Mouse (Mus musculus) intestine, embryonic 14.5 days (tissue): Measurements from ENCODE around the gene Syt11. TPM values are rescaled to one million over a fixed set of nuclear protein-coding genes. Genes with fewer than 3 reads are reported as not detected.

Experiments
- polyA plus RNA-seq: library from polyadenylated mRNA; unstranded; fragments of >200 nt; fragmentation: Nextera tagmentation; extraction: Ambion mirVana; gene quantifications from 2 replicates; pipeline ENCODE4 v1.2.1, GENCODE M21; 2014

Syt11 gene
- polyA plus RNA-seq, 1 experiment from 2014 or later = 28.6 TPM

Other genes starting within 250 kb of the Syt11 start
- 19.8 and 23.8 TPM in 2 replicates for gene Mex3a, start 242.8 kb downstream of the Syt11 start, polyA plus RNA-seq
- gene Rab25, start 226.9 kb downstream of the Syt11 start, polyA plus RNA-seq = 55.6 and 56.9 TPM in 2 replicates
- 98.9 and 102 TPM in 2 replicates for gene Lamtor2, start 222.1 kb downstream of the Syt11 start, polyA plus RNA-seq
- gene Ubqln4, start 221.4 kb downstream of the Syt11 start, polyA plus RNA-seq = 59.0 and 60.8 TPM in 2 replicates
- gene Ssr2, start 199.3 kb downstream of the Syt11 start, polyA plus RNA-seq = 290 and 316 TPM in 2 replicates
- gene Arhgef2, start 169.2 kb downstream of the Syt11 start, polyA plus RNA-seq = 87.0 and 98.4 TPM in 2 replicates
- not detected in 2 replicates for gene Rxfp4, start 122.0 kb downstream of the Syt11 start, polyA plus RNA-seq
- gene Khdc4, start 89.4 kb downstream of the Syt11 start, polyA plus RNA-seq = 78.9 and 87.9 TPM in 2 replicates
- 56.4 and 62.1 TPM in 2 replicates for gene Rit1, start 58.3 kb downstream of the Syt11 start, polyA plus RNA-seq
- 14.7 and 14.8 TPM in 2 replicates for gene Gon4l, start 60.1 kb upstream of the Syt11 start, polyA plus RNA-seq
- gene Msto1, start 138.8 kb upstream of the Syt11 start, polyA plus RNA-seq = 52.9 and 56.0 TPM in 2 replicates
- 21.5 and 23.1 TPM in 2 replicates for gene Ash1l, start 175.5 kb upstream of the Syt11 start, polyA plus RNA-seq
- 150 and 155 TPM in 2 replicates for gene Dap3, start 176.0 kb upstream of the Syt11 start, polyA plus RNA-seq